Mouse (Mus musculus) G1E (cell line): ENCODE measurements around the gene Mrvi1. TPM values are rescaled to one million over a fixed set of nuclear protein-coding genes. Genes with fewer than 3 reads are reported as not detected.

Experiments used
- ATAC-seq: 2 replicates; pipeline ENCODE4 v1.8.0; 2016; ENCODE audit warnings: mild to moderate bottlenecking; ENCODE audit not compliant: insufficient number of reproducible peaks, poor library complexity, low FRiP score, severe bottlenecking; ENCODE audit errors: extremely low read depth
- DNase-seq: peaks from one replicate; pipeline ENCODE4 v3.0.0; 2012; ENCODE audit warnings: low spot score
- H3K27me3 ChIP-seq: 2 replicates; pipeline ENCODE4 v1.6.1; 2012; ENCODE audit warnings: mild to moderate bottlenecking, low read length, inconsistent platforms; ENCODE audit not compliant: insufficient read depth
- H3K36me3 ChIP-seq: replicated peaks from 2 replicates; pipeline ENCODE3; 2012; ENCODE audit warnings: mild to moderate bottlenecking, inconsistent platforms
- H3K4me1 ChIP-seq: 2 replicates; pipeline ENCODE4 v1.6.1; 2012; ENCODE audit warnings: low read depth, low read length, inconsistent platforms, mixed read lengths; ENCODE audit not compliant: insufficient read depth
- H3K4me3 ChIP-seq: 2 replicates; pipeline ENCODE4 v1.5.1; 2012; ENCODE audit warnings: low read depth, mild to moderate bottlenecking, inconsistent platforms, low read length, moderate library complexity, mixed read lengths
- H3K9me3 ChIP-seq: replicated peaks from 2 replicates; pipeline ENCODE4 v1.6.1; 2012; ENCODE audit warnings: inconsistent platforms
- CTCF ChIP-seq: IDR thresholded peaks from 2 replicates; pipeline ENCODE4 v1.5.1; 2012; ENCODE audit warnings: low read depth, low read length, inconsistent platforms, mixed read lengths
- GATA1 ChIP-seq: IDR thresholded peaks from 2 replicates; pipeline ENCODE4 v1.6.1; 2012; ENCODE audit warnings: borderline replicate concordance, low read length, inconsistent platforms, mixed read lengths
- GATA2 ChIP-seq: IDR thresholded peaks from 2 replicates; pipeline ENCODE4 v1.6.1; 2012; ENCODE audit warnings: low read depth, low read length, inconsistent platforms, borderline replicate concordance
- POLR2AphosphoS5 ChIP-seq: IDR thresholded peaks from 2 replicates; pipeline ENCODE4 v1.6.1; 2012; ENCODE audit warnings: low read depth, low read length, inconsistent platforms; ENCODE audit not compliant: insufficient replicate concordance
- TAL1 ChIP-seq: conservative IDR thresholded peaks from 2 replicates; pipeline ENCODE4 v1.6.1; 2012; ENCODE audit warnings: low read depth, low read length, inconsistent platforms, mixed read lengths
- polyA plus RNA-seq: library from polyadenylated mRNA; stranded (reverse); fragments of >175 nt; gene quantifications from 2 replicates; pipeline ENCODE4 v1.2.3, GENCODE M21; 2012
- total RNA-seq, 2 experiments: library from RNA; stranded (forward) in 1 of 2; stranded (reverse) in 1 of 2; fragments of 200-1000 nt in 1 of 2; fragments of >200 nt in 1 of 2; fragmentation: Nextera tagmentation in 1 of 2; gene quantifications; 2 replicates each; pipeline ENCODE4 v1.2.3; 2014 to 2017

Mrvi1 gene
- total and polyA plus RNA-seq, 3 experiments, result 0.04 to 0.11 TPM; not detected in 1

DNA sequence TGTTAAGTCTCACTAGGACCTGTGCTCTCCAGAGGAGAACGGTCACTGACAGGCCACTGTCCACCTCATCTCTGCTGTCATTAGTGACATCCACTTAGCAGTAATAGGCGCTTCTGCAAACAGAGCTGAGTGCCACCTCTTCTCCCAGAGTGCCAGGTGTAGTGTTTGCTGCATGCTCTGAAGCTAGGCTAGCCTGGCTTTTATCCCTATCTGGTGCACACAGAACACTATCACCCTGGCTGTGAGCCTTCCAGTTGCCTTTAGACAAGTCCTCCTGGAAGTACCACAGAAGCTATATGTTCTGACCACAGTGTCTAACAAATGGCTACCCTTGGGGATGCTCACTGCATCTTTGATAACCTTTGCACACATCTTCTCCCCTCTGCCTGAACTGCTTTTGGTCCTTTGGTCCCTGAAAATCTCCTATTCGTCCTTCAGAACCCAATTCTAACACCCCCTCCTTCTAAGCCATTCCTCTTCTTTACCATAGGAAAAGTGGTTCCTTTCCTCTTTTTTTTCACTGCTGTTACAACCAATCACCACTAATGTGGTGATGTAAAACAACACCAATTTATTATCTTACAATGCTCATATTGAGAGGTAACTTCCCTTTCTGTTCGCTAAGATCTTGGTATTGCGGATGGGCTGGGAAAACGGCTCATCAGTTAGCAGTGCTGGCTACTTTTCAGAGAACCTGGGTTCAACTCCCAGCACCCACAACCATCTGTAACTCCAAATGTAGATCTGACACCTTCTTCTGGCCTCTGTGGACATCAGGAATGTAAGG is 28.0 kb downstream of the Mrvi1 start:
- Histone ChIP-seq H3K27me3 (peaks cover 37% of the 10 kb centered on the region), H3K4me3 (no peak overlapping the region), H3K4me1 (0 out of 2 replicates have a peak, but pooled peaks cover 2% of the 10 kb centered on the region), H3K36me3 (no peaks in the 10 kb centered on the region), H3K9me3 (no peaks in the 10 kb centered on the region)
- DNase-seq (no peak), ATAC-seq (no peak)
- TF ChIP-seq CTCF (no peak), POLR2AphosphoS5 (no peak), GATA2 (no peak), GATA1 (no peak), TAL1 (no peak)

GRCm38 (mm10) chr7:110953210-110953609 is 29.1 kb downstream of the Mrvi1 start:
- ATAC-seq (no peak), DNase-seq (no peak)
- Histone ChIP-seq H3K36me3 (no peaks in the 10 kb centered on the region), H3K27me3 (peaks cover 40% of the 10 kb centered on the region), H3K9me3 (no peaks in the 10 kb centered on the region), H3K4me1 (0 out of 2 replicates have a peak, but pooled peaks cover 2% of the 10 kb centered on the region), H3K4me3 (no peak overlapping the region)
- no peak for TF ChIP-seq GATA2
- TF ChIP-seq POLR2AphosphoS5, result no peak
- no peak for TF ChIP-seq CTCF
- TF ChIP-seq GATA1, result no peak
- TF ChIP-seq TAL1, result no peak

DNA sequence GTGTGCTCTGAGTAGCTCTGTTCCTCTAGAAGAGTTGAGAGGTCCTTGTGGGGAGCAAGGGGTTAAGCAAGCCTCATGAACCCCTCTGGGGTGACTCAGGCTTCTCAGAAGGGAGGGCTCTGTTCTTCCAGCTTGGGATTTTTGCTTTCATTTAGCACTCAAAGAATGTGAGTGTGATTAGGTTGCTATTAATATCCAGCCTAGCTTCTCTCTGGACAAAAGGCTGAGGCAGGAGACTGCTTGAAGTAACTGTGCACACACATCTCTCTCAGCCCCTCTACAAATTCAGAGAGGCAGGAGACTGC is 31.7 kb downstream of the Mrvi1 start:
- Histone ChIP-seq H3K4me1 (0 out of 2 replicates have a peak, but pooled peaks cover 5% of the 10 kb centered on the region), H3K9me3 (no peaks in the 10 kb centered on the region), H3K27me3 (peaks cover 30% of the 10 kb centered on the region), H3K4me3 (no peak overlapping the region), H3K36me3 (no peaks in the 10 kb centered on the region)
- TF ChIP-seq GATA1 (no peak), POLR2AphosphoS5 (no peak), TAL1 (no peak), GATA2 (no peak), CTCF (no peak)
- ATAC-seq (no peak), DNase-seq (no peak)

GRCm38 (mm10) chr7:110949785-110950620 is 32.3 kb downstream of the Mrvi1 start:
- H3K4me3 ChIP-seq, result no peak overlapping the region
- no peak for TF ChIP-seq TAL1
- no peak for TF ChIP-seq GATA2
- TF ChIP-seq CTCF, result no peak
- peaks cover 31% of the 10 kb centered on the region for H3K27me3 ChIP-seq
- no peak for DNase-seq
- H3K4me1 ChIP-seq, result 0 out of 2 replicates have a peak, but pooled peaks cover 5% of the 10 kb centered on the region
- H3K36me3 ChIP-seq, result no peaks in the 10 kb centered on the region
- no peaks in the 10 kb centered on the region for H3K9me3 ChIP-seq
- no peak for ATAC-seq

GRCm38 (mm10) chr7:110948579-110948978 is 33.7 kb downstream of the Mrvi1 start:
- DNase-seq (no peak), ATAC-seq (no peak)
- peaks cover 24% of the 10 kb centered on the region for H3K27me3 ChIP-seq
- H3K4me3 ChIP-seq, result no peak overlapping the region
- H3K9me3 ChIP-seq, result no peaks in the 10 kb centered on the region
- TF ChIP-seq CTCF (no peak), GATA1 (no peak), GATA2 (no peak), POLR2AphosphoS5 (no peak), TAL1 (no peak)
- H3K36me3 ChIP-seq, result no peaks in the 10 kb centered on the region
- H3K4me1 ChIP-seq, result 0 out of 2 replicates have a peak, but pooled peaks cover 5% of the 10 kb centered on the region

DNA sequence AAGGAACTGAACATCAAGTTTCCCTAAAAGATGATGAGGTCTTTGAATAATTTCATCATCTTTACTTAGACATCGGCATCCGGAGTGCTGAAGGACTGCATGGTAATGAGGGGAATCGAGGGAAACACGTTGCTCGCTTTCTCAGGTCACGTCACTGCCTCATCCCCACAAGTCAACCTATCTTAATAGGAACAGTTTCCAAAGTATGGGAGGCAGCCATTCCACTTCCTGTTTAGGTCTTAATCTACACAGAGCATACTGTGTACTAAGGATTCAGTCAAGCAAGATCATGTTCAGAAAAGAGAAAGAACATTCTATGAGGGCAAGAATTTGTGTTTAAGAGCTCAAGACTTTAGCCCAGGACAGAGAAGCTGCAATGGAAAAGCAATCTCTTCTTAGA is 34.6 kb downstream of the Mrvi1 start:
- ATAC-seq (no peak), DNase-seq (no peak)
- Histone ChIP-seq H3K9me3 (no peaks in the 10 kb centered on the region), H3K4me1 (0 out of 2 replicates have a peak, but pooled peaks cover 5% of the 10 kb centered on the region), H3K36me3 (no peaks in the 10 kb centered on the region), H3K4me3 (no peak overlapping the region), H3K27me3 (peaks cover 24% of the 10 kb centered on the region)
- TF ChIP-seq CTCF (no peak), GATA1 (no peak), POLR2AphosphoS5 (no peak), GATA2 (no peak), TAL1 (no peak)
